Mouse (Mus musculus) thymus, adult 18-20 months (tissue): ENCODE data around the gene Gm4869.
A peak's percentile ranks its signal among the peaks of the same experiment; 100 is the strongest.
"Not testable (repeated sequence)": the region's sequence is repeated elsewhere in the genome, so short reads cannot be mapped to it uniquely, and the experiment has no call there.

Experiments used
- DNase-seq, 2 experiments: peaks; one replicate each; pipeline ENCODE4 v3.0.0; 2022; ENCODE audit warnings: mixed read lengths in 2 of 2

Gm4869 gene

GRCm38 (mm10) chr5:140445345-140445744 lies at the start of gene Gm4869:
TSS of gene Gm4869 (plus strand) at chr5:140445645.
- no peak for DNase-seq

GRCm38 (mm10) chr5:140396166-140396940 lies 49.1 kb upstream of the Gm4869 start:
- DNase-seq, result no peak

- DNase-seq, result no peak
Measured at GRCm38 (mm10) chr5:140402640-140403270, 42.7 kb upstream of the Gm4869 start.

- no peak for DNase-seq
Measured at GRCm38 (mm10) chr5:140405126-140405525, 40.3 kb upstream of the Gm4869 start.

DNA sequence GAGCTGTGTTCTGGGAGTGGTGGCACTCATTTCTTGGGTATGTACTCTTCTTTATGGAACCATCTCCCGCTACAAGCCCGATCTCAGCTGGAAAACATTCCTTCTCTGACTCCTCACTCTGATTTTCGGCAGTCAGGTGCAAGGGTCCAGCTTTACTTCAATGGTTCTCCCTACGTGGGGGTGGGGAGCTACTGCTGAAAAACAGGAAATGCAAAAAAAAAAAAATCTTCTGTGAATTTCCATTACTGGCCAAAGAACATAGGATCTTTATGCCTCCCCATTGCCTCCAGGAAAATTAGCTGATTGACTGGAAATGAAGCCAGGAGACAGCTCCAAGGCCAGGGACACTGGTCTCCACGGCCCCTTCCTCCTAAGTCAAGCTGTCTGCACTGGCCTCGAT lies 38.8 kb upstream of the Gm4869 start:
- DNase-seq, result no peak

GRCm38 (mm10) chr5:140408801-140409200 lies 36.6 kb upstream of the Gm4869 start:
- no peak for DNase-seq

DNA sequence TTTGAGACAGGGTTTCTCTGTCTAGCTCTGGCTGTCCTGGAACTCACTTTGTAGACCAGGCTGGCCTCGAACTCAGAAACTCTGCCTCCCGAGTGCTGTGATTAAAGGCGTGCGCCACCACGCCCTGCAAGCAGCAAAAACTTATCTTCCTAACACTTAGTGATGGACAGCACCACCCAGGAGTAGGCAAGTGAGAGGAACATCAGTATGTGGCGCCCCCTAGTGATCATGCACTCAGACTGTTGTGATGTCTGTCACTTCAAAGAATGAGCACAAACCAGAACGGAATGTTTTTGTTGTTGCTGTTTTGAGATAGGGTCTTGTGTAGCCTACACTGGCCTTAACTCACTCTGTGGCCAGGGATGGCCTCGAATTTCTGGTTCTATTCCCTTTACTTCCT lies 34.1 kb upstream of the Gm4869 start:
- peak; percentile 9 to 29 for DNase-seq

- DNase-seq, result no peak
Measured at GRCm38 (mm10) chr5:140414647-140415046, 30.8 kb upstream of the Gm4869 start.

DNA sequence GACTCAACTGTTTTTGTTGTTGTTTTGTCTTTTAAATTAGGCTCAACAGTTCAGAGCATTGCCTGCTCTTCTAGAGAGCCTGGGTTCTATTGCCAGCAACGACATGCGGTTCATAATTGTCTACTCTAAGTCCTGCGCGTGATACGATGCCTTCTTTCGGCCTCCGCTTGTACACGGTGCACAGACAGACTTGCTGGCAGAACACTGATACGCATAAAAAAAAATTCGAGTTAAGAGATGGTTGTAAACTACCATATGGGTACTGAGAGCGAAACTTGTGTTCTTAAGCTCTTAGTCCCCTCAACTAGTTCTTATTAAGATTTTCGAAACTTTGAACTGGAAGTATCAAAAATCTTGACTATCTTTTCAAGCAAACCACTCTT lies 27.3 kb upstream of the Gm4869 start:
- no peak for DNase-seq

DNA sequence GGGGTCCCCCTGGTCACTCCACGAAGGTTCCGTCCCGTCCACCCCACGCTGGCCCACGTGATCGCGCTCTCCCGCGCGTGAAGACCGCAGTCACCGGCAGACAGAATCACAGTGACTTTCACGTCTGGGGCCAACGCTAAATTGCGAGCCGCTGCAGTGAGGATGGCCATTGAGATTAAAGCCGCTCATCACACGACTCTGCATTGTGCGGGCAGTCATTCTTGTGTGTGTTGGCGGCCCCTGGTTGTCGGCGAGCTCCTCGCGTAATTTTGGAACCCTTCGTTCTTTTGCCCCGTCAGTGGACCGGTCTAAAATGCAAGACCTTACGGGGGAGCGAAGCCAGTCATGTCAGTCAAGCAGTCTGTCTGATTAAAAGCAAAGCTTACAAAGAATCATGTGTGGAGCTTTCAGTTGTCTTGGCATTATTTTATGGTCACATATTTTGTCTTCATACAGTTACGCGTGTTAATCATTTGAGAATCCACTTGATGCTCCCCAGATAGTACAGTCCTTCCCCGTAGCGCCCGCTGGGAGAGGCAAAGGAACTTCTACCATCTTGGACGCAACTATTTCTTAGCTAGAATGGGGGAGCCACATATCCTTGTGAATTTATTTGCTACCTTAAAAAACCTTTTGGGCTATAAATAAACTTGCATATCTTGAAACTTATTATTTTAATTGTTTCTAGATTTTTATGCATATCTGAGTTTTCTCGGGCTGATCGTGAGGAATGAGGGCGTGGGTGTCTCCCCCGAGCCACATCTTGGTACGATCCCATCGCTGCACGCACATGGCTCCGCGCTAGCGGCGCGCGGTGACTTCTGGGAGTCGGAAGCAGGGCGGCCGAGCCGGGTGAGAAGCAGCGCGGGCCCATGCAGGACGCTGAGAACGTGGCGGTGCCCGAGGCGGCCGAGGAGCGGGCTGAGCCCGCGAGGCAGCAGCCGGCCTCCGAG lies 26.7 kb upstream of the Gm4869 start, which contains the start of gene Eif3b:
Gene Eif3b, plus strand, starts transcription at position 840 of the 953 bp plus-strand sequence.
- DNase-seq, result peak; percentile 78 to 82

- DNase-seq, result peak; percentile 34 to 40
Measured at GRCm38 (mm10) chr5:140419442-140420080, 25.9 kb upstream of the Gm4869 start.

GRCm38 (mm10) chr5:140420616-140421015 lies 24.8 kb upstream of the Gm4869 start:
- DNase-seq, result no peak

DNA sequence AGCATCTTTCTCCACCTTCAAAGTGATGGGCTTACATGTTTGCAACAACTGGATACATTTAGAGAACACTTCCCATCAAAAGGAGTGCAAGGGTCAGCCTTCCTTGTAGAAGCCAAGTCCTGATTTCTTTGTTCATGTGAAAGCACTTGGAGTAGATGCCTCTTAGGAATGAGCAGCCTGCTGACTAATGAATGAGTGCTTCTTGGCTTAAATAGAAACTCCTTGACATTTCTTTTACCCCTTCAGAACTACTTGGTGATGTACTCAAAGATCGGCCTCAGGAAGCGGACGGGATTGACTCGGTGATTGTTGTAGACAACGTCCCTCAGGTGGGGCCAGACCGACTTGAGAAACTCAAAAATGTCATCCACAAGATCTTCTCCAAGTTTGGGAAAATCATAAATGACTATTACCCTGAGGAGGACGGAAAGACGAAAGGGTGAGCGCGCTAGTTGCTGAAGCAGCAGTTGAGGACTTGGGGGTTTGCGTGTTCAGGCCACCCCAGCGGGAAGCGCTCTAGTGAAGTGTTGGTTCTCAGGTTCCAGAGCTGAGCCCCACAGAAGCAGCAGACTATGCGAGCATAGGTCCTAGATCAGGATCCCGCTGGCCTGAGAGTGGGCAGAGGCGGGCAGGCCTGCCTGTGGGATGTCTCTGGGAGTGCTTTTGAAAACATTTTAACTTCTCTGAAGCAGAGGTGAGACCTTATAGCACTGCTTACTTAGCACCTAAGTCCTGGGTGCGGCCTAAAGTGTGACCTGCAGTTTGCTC lies 20.2 kb upstream of the Gm4869 start:
- DNase-seq, result no peak

- DNase-seq, result not testable (repeated sequence)
Measured at GRCm38 (mm10) chr5:140439117-140439516, 6.3 kb upstream of the Gm4869 start.

- DNase-seq, result no peak
Measured at GRCm38 (mm10) chr5:140441406-140441805, 4.0 kb upstream of the Gm4869 start.

- no peak for DNase-seq
Measured at GRCm38 (mm10) chr5:140444012-140444411, 1.4 kb upstream of the Gm4869 start.

GRCm38 (mm10) chr5:140446054-140446453 lies 609 bp downstream of the Gm4869 start:
- no peak for DNase-seq

DNA sequence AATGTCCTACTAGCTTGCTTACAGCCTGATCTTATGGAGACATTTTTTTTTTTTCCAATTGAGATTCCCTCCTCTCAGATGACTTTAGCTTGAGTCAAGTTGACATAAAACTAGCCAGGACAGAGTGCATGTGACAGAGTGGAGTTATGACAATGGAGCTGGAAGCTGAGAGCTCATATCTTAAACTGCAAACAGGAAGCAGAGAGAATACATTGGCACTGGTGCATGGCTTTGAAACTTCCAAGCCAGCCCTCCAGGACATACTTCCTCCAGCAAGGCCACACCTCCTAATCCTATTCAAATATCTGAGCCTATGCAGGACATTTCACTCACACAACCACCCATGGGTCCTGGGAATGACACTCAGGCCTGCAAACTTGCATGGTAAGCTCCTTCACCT lies 9.0 kb downstream of the Gm4869 start:
- DNase-seq, result no peak

- DNase-seq, result no peak
Measured at GRCm38 (mm10) chr5:140455466-140455865, 10.0 kb downstream of the Gm4869 start.

DNA sequence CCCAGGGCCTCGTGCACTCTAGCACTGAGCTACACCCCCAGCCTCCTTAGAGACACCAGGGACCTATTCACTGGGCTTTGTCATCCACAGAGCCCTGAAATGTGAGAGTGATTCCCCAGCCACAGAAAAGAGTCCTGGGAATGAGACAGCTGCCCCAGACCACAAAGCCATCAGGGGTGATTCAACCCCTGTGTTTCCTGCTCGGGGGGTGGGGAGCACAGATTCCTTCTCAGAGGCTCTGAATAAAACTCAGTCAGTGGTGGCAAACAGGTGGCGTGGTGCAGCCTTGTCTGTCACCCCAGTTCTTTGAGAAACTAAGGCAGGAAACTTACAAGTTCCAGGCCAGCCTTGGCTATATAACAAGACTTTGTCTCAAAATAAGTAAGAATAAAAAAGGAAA lies 16.0 kb downstream of the Gm4869 start:
- DNase-seq, result no peak

DNA sequence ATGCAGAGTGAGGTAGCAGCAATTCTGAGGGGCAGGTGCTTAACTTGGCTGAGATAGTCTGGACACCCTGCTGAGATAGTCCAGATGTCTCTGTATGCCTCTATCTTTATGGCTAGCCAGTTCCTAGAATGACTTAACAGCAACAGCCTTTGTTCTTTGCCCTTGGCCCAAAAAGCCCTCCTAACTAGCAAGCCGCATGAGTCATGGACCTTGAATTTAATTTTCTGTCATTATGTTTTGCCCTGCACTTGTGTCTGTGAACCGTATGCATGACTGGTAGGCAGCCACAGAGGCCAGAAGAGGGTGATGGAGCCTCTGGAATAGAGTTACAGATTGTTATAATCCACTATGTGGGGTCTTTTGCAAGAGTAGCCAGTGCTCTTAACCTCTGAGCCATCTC lies 17.7 kb downstream of the Gm4869 start:
- DNase-seq, result not testable (repeated sequence)

- no peak for DNase-seq
Measured at GRCm38 (mm10) chr5:140464943-140465342, 19.5 kb downstream of the Gm4869 start.
